Mouse (Mus musculus) heart, postnatal 25 days (tissue): Measurements from ENCODE around the gene Slc9a3r2. TPM values are rescaled to one million over a fixed set of nuclear protein-coding genes. Genes with fewer than 3 reads are reported as not detected.

Experiments
- DNase-seq: peaks from one replicate; pipeline ENCODE4 v3.0.0; 2022; ENCODE audit warnings: low spot score
- intact Hi-C: fragments of 180-260 bp; cut with DNase I; formaldehyde crosslinking; loops from one replicate; pipeline ENCODE4 v1.15.1; 2025
- total RNA-seq, 2 experiments: library from RNA; stranded (reverse); gene quantifications; 2 replicates each; pipeline ENCODE4 v1.2.3; 2021

Slc9a3r2 gene
- total RNA-seq, 2 experiments from 2014 or later: 96.0 to 135 TPM

DNA sequence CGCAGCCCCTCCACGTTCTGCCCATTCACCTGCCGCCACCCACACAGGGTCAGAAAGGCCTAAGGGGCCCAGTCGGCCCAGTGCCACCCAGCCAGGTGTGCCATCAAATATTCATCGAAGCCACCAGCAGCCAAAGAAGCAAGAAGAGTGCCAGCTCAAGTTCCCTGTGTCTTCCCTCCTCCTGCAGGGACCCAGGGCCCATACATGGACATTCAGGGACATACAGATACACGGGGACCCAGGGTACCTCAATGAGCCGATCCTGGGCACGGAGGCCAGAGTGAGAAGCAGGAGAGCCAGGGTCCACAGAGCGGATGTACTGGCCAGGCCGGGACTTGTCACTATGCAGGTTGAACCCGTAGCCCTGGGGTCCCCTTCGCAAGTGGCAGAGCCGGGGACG lies 8.2 kb downstream of the Slc9a3r2 start:
- DNase-seq: no peak
- intact Hi-C loops: no loop called here

DNA sequence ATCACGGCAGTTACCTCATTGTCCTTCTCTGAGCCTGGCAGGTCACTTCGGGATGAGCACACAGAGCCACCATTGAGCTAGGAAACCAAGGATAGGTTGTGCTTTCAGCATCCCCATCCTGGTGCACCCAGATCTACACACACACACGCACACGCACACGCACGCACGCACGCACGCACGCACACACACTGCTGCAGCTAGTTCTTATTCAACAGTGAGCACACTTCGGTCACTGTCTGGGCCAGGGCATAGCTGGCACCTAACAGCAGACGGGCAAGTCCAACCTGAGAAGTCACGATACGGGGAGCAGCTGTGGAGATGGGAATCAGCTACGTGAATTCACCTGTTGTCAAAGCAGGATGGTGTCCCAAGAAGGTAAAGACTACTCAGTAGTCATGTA lies 9.5 kb downstream of the Slc9a3r2 start:
- intact Hi-C loops: no loop called here

DNA sequence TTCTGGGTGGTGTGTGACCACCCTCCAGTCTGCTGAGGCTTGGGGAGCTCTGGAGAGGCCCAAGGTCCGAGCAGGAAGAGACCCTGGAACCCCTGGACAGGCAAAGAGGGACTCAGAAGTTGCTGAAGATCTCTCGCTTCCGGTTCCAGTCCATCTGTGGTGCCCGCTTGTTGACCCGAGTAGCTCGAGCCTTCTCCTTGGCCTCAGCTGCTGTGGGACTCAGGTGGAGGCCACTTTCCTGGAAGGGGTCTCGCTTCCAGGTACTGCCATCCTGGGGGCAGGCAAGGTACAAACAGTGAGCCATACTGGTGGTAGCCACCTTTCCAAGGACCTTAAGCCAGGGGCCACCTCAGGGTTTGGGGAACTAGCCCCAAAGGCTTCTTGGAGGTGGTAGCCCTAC lies 10.0 kb downstream of the Slc9a3r2 start:
- DNase-seq: no peak
- intact Hi-C loops: no loop called here

More for the DNA sequence above, 9.5 kb downstream of the Slc9a3r2 start:
- DNase-seq: no peak

DNA sequence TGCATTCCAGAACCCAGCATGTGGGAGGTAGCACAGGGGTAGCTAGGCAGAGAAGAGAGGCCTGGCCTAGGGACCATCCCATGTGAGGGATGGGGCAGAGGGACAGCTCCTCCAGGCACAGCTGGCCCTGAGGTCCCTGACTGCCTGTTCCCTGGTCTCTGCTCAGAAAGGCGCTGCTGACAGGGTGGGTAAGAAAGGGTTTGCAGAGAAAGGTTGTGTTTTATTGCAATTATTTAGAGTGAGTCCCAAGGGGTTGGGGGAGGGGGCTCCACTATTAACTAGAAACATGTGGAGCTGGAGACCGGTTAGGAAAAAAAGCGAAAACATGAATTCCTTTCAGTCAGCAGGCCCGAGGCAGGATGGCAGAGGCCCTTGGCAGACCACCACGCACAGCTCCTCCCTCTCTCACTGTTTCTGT lies 10.5 kb downstream of the Slc9a3r2 start:
- intact Hi-C loops: no loop called here
- DNase-seq: no peak

DNA sequence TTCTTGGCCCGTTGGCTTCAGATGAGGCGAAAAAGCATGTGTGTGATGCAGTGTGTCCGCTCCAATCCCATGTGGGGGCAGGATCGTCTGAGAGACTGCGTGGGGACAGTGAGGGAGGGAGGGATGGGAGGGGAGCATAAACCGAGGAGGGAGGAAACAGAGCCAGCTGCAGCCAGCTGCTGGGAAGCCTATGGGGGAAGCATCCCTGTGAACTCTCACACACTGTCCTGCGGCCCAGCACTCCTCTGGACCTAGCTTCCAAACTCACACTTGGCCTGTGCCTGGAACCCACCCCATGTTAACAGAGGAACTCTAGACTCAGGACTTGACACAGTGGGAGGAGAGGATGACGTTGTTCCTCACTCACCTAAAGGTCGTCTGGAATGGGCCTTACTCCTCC lies 11.3 kb downstream of the Slc9a3r2 start:
- DNase-seq: peak; percentile 67

GRCm38 (mm10) chr17:24638214-24638613 lies 11.9 kb downstream of the Slc9a3r2 start:
- intact Hi-C loops: no loop called here
- DNase-seq: no peak

More for the DNA sequence above, 11.3 kb downstream of the Slc9a3r2 start:
- intact Hi-C loops: no loop called here

DNA sequence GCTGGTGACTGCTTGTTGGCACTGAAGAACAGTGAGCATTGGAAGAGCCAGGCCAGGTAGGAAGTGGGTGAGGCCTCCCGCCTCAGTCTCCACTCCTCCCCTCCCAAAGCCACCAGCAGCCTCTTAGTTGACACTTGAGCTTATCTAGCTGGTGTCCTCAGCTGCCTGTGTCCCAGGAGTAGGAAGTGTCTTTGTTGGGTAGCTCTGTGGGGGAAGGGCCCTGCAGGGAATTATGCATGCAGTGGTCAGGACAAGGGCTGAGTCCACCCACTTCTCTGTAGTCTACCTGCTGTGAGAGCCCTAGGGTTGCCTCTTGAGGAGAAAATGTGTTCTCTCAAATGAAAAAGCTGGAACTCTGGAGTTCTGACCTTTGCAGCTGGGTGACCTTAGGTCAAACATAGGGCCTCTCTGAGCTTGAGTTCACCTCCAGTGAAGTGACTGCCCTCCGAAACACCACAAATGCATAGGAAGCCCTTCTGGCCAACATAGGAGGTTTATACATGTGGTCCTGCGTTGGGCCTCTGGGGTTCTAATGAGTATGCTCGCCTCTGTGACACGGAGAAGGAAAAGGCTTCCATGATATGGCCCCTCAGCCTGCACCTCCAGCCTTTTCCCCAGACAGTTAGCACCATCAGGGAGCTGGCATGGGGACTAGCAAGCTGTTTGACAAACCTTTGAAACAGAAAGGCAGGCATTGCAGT lies 13.2 kb downstream of the Slc9a3r2 start:
- intact Hi-C loops: no loop called here
- no peak for DNase-seq

GRCm38 (mm10) chr17:24635694-24636093 lies 14.4 kb downstream of the Slc9a3r2 start:
- intact Hi-C loops: loop anchor here (2.0 kb wide), 1 partner anchor 13 kb away; no protein-coding TSS in a partner anchor
- no peak for DNase-seq

GRCm38 (mm10) chr17:24635024-24635423 lies 15.1 kb downstream of the Slc9a3r2 start:
- DNase-seq: peak; percentile 48
- intact Hi-C loops: loop anchor here (2.0 kb wide), 1 partner anchor 14 kb away; no protein-coding TSS in a partner anchor

GRCm38 (mm10) chr17:24633831-24634230 lies 16.3 kb downstream of the Slc9a3r2 start:
- DNase-seq: no peak
- intact Hi-C loops: loop anchor here (2.0 kb wide), 1 partner anchor 15 kb away; no protein-coding TSS in a partner anchor

DNA sequence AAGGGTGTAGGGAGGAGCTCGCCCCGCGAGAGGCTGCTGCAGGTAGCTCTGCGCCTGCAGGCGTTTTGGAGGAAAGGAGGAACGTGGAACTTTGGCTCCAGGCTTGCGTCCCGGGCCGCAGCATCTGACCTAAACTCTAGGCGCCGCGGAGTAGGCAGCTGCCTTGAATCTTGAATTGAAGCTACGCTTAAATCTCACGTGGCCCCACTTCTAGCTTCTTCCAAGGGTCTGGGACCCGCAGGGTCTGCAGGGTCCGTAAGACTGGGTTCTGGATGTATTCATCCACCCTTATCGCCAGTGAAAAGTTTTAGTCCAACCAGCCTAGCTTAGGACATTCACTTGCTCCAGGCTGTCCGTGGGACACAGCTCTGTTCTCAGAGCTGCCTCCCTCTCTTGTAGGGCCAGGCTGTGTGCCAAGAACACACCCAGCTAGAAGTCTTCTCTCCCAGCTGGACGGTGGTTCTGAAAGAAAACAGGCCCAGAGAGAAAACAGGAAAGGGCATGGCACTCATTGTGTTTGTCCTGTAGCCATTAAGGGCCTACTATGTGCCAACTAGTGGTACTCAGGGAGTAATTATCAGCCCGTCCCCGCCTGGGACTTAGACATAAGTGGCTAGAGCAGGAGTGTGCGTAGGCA lies 17.2 kb downstream of the Slc9a3r2 start:
- DNase-seq: peak; percentile 71
- intact Hi-C loops: no loop called here

DNA sequence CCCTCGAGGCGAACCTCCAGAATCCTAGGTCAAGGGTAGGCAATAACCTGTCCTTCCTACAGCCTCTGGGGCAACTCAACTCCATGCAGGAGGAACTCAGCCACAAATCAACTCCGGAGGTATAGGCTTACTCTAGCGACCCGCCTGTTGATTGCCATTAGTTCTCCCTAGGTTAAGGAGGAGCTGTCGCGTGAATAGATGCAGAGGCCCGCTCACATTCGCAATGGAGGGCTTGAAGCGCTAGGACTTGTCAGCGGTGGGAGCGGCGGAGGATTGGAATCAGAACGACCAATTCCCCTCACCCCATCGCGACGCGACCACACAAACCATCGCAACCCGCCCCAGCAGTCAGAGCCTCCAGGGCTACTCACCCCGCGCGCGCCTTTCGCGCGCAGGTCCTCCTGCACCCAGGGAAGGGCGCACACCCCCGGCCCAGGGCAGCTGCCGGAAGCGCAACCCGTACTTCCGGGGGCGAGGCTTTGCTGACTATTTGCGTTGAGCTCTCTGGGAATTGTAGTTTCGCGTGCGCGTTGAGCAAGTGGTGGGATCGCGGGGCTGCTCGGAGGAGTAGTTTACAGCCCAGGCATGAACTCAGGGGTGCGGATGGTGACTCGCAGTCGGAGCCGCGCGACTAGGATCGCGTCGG lies 17.8 kb downstream of the Slc9a3r2 start, which contains the start of the genes Tsc2 and Nthl1:
Tsc2 (minus strand) TSS at position 464 of the 646 bp plus-strand sequence.
Nthl1 (plus strand) TSS at position 514 of the 646 bp plus-strand sequence.
- DNase-seq: peak; percentile 72
- intact Hi-C loops: no loop called here

GRCm38 (mm10) chr17:24630072-24630471 lies 20.1 kb downstream of the Slc9a3r2 start:
- intact Hi-C loops: no loop called here
- no peak for DNase-seq

- intact Hi-C loops: loop anchor here (2.0 to 5.0 kb wide), 3 partner anchors 26 to 96 kb away; partner anchors contain the start of genes Rab26 and Zfp598
- no peak for DNase-seq
These were observed 21.5 kb downstream of the Slc9a3r2 start for GRCm38 (mm10) chr17:24628646-24629045.

DNA sequence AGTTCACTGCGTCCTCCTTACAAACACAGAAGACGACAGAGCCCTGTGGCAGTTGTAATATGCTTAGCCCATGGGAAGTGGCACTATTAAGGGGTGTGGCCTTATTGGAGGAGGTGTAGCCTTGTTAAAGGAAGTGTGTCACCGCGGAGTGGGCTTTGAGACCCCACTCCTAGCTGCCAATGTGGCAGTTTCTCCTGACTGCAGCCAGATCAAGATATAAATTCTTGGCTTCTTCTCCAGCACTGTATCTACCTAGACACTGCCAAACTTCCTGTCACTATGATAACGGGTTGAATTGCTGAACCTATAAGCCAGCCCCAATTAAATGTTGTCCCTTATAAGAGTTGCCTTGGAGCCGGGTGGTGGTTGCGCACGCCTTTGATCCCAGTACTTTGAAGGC lies 24.7 kb downstream of the Slc9a3r2 start:
- intact Hi-C loops: loop anchor here (5.0 kb wide), 2 partner anchors 42 to 93 kb away; partner anchors contain the start of genes Rab26 and Zfp598
- DNase-seq: no peak

DNA sequence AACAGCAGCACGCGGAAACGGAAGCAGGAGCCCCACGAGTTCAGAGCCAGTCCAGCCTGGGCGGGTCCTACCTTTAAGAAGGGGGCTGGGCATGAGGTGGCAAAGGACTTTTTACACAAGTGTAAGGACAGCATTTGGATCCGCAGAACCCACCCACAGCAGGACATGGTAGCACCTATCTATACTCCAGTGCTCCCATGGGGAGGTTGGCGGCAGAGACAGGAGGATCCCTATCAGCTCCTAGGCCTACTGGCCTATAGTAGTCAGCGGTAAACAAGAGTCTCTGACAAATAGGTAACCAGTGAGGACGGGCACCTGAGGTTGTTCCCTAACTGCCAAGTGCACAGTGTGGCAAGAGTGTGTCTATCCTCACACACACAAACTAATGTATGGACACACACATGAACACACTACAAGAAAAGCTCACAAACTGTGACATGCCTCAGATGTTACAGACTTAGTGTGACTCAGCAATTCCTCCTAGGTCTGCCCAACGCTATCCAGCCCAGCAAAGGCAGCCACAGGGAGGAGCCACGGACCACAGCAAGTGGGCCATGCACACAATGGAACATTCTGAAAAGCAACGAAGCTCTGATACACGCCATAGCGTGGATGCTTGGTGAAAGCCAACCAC lies 32.4 kb downstream of the Slc9a3r2 start:
- intact Hi-C loops: no loop called here
- no peak for DNase-seq

DNA sequence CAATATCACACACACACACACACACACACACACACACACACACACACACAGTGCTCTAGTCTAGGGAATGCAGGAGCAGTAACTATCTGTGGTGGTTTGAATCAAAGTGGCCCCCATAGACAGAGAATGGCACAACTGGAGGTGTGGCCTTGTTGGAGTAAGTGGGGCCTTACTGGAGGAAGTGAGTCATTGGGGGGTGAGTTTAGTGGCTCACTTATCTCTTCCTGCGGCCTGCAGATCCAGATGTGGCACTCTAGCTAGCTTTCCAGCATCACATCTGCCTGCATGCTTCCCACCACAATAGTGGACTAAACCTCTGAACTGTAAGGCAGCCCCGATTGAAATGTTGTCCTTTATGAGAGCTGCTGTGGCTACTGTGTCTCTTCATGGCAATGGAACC lies 39.4 kb downstream of the Slc9a3r2 start:
- intact Hi-C loops: no loop called here

DNA sequence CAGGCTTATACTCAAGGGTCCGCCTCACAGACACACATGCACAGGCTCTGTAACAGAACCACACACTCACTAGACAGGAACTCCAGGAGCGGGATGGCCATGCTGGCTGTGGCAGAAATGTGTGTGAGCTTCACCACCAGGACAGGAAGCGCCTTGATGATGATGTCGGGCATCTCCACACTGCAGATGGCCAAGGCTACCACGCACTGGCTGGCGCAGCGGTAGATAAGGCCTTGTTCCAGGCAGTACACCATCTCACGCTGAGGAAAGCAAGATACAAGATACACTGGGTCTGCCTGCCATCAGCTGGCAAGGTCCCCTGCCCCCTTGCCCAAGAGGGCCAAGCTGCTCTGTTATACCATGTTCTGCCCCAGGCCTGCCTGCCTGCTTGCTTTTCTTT lies 41.3 kb downstream of the Slc9a3r2 start:
- no peak for DNase-seq
- intact Hi-C loops: no loop called here

More for the DNA sequence above, 39.4 kb downstream of the Slc9a3r2 start:
- DNase-seq: no peak

- intact Hi-C loops: no loop called here
- DNase-seq: no peak
These were observed 41.8 kb downstream of the Slc9a3r2 start for GRCm38 (mm10) chr17:24608370-24608769.

GRCm38 (mm10) chr17:24604557-24604956 lies 45.6 kb downstream of the Slc9a3r2 start:
- no peak for DNase-seq
- intact Hi-C loops: no loop called here
